Mouse (Mus musculus): Measurements from ENCODE around the gene Rnf114. TPM values are rescaled to one million over a fixed set of nuclear protein-coding genes. Genes with fewer than 3 reads are reported as not detected.
A peak's percentile ranks its signal among the peaks of the same experiment; 100 is the strongest.

Rnf114 gene
- total and polyA plus RNA-seq, 2 experiments: 44.3 to 71.0 TPM

DNA sequence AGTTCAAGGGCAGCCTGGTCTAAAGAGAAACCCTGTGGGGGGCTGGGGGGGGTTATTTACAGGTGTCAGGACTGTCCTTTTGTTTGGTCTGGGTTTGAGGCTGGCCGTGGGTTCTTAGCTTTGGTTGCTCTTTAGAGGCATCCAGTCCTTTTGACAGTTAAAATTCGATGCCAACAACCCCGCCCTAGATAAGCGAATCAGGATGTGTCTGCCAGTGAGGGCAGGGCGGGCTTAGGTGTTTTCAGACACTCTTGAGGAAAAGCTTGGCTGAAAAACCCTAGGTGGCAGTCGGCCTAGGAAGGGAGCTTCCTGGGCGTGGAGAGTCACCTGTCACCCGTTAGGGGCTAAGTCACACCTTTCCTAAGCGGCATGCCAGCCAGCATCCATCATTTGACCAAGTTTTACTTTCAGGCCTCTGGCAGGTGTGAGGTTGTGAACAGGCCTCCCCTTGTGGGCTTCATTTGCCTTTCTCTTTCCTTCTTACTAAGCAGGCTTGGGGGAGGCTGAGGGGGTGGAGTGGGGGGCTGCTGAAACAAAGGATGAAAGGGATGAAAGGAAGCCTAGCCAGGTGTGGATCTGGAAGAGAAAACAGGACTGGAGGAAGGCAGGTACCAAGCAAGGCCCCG is 44.0 kb downstream of the Rnf114 start:
- WGBS: 61% methylated on average over 10 of the region's 10 CpGs
- TF ChIP-seq POLR2A (IDR thresholded peaks at IDR 0.05; ENCODE audit: extremely low read depth, insufficient read depth, low read length): no peak
- no peak for TF ChIP-seq CTCF (IDR thresholded peaks at IDR 0.05; ENCODE audit: low read depth, low read length)

DNA sequence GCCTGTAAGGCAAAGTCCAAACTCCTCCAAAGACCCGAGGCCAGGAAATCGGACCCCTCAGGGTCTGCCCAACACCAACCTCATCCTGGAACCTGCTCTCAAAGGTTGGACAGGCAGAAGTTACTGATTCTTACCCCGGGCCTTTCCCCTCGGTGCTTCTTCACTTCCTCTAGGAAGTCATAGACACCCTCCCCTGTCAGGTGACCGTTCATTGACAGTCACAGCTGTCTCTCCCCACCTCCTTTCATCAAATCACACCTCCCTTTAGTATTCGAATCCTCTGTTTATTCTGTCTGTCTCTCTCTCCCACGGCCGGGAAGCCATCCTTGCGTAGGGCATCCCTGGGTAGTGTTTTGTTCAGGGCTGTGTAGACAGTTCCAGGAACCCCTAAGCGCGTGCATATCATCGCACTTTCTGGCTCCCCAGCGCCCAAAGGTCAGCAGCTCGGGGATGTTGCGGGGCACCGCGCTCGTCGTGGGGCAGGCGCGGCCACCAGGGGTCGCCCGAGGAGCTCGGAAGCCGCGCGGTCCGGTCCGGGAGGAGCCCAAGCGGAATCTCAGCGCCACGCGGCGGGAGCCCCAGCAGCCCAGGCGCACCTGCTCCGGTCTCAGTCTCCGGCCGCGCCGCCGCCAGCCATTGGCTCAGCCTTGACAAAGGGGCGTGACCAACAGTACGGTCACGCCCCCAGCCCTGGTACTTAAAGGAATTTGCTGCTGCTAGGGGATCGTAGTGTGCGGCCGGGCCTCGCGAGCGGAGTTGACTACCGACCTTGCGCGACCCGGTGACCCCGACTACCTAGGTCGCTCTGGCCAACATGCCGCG is 45.2 kb downstream of the Rnf114 start, which contains the start of gene Snai1:
Snai1 (plus strand) TSS at position 720 of the 822 bp plus-strand sequence.
- TF ChIP-seq CTCF (IDR thresholded peaks at IDR 0.05; ENCODE audit: low read depth, low read length) (peak; percentile 82), POLR2A (IDR thresholded peaks at IDR 0.05; ENCODE audit: extremely low read depth, insufficient read depth, low read length) (peak; percentile 91)
- DNase-seq (ENCODE audit: extremely low read depth, low read depth, low spot score): peak; percentile 82
- Histone ChIP-seq H3K36me3 (ENCODE audit: control insufficient read depth, insufficient read depth, low read length) (no peaks in the 10 kb centered on the region), H3K27me3 (ENCODE audit: control insufficient read depth, insufficient read depth, low read length) (no peaks in the 10 kb centered on the region), H3K79me2 (ENCODE audit: control insufficient read depth, insufficient read depth, low read length) (0 out of 2 replicates have a peak, but pooled peaks cover 2% of the 10 kb centered on the region), H3K4me3 (ENCODE audit: insufficient read depth, low read depth, low read length) (peak within 1 kb of the TSS; percentile 80), H3K4me1 (ENCODE audit: control insufficient read depth, insufficient read depth, low read length) (no peaks in the 10 kb centered on the region), H3K9ac (ENCODE audit: low read depth, low read length) (peak within 1 kb of the TSS; percentile 88), H3K27ac (replicated peaks; ENCODE audit: insufficient read depth, low read depth, low read length) (no peak within 1 kb of the TSS)
- WGBS: 1% methylated on average over 58 of the region's 58 CpGs

More for the DNA sequence above, 44.0 kb downstream of the Rnf114 start:
- Histone ChIP-seq H3K79me2 (ENCODE audit: control insufficient read depth, insufficient read depth, low read length) (0 out of 2 replicates have a peak, but pooled peaks cover 2% of the 10 kb centered on the region), H3K27me3 (ENCODE audit: control insufficient read depth, insufficient read depth, low read length) (no peaks in the 10 kb centered on the region), H3K9ac (ENCODE audit: low read depth, low read length) (no peak overlapping the region), H3K36me3 (ENCODE audit: control insufficient read depth, insufficient read depth, low read length) (no peaks in the 10 kb centered on the region), H3K4me1 (ENCODE audit: control insufficient read depth, insufficient read depth, low read length) (no peaks in the 10 kb centered on the region), H3K27ac (replicated peaks; ENCODE audit: insufficient read depth, low read depth, low read length) (no peak overlapping the region), H3K4me3 (ENCODE audit: insufficient read depth, low read depth, low read length) (no peak overlapping the region)
- DNase-seq (ENCODE audit: extremely low read depth, low read depth, low spot score): no peak

DNA sequence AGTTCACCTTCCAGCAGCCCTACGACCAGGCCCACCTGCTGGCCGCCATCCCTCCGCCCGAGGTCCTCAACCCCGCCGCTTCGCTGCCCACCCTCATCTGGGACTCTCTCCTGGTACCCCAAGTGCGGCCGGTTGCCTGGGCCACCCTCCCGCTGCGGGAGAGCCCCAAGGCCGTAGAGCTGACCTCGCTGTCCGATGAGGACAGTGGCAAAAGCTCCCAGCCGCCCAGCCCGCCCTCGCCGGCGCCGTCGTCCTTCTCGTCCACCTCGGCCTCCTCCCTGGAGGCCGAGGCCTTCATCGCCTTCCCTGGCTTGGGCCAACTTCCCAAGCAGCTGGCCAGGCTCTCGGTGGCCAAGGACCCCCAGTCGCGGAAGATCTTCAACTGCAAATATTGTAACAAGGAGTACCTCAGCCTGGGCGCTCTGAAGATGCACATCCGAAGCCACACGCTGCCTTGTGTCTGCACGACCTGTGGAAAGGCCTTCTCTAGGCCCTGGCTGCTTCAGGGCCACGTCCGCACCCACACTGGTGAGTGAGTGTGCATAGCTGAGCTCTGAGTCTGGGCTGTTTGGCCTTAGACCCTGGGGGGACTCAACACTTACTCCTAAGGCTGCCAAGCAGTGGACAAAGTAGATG is 46.3 kb downstream of the Rnf114 start:
- Histone ChIP-seq H3K4me3 (ENCODE audit: insufficient read depth, low read depth, low read length) (peak overlapping the region; percentile 80), H3K27ac (replicated peaks; ENCODE audit: insufficient read depth, low read depth, low read length) (no peak overlapping the region), H3K27me3 (ENCODE audit: control insufficient read depth, insufficient read depth, low read length) (no peaks in the 10 kb centered on the region), H3K36me3 (ENCODE audit: control insufficient read depth, insufficient read depth, low read length) (no peaks in the 10 kb centered on the region), H3K9ac (ENCODE audit: low read depth, low read length) (peak overlapping the region; percentile 14), H3K4me1 (ENCODE audit: control insufficient read depth, insufficient read depth, low read length) (no peaks in the 10 kb centered on the region), H3K79me2 (ENCODE audit: control insufficient read depth, insufficient read depth, low read length) (0 out of 2 replicates have a peak, but pooled peaks cover 2% of the 10 kb centered on the region)
- TF ChIP-seq POLR2A (IDR thresholded peaks at IDR 0.05; ENCODE audit: extremely low read depth, insufficient read depth, low read length) (no peak), CTCF (IDR thresholded peaks at IDR 0.05; ENCODE audit: low read depth, low read length) (no peak)
- no peak for DNase-seq (ENCODE audit: extremely low read depth, low read depth, low spot score)
- 56% methylated on average over 34 of the region's 34 CpGs for WGBS

DNA sequence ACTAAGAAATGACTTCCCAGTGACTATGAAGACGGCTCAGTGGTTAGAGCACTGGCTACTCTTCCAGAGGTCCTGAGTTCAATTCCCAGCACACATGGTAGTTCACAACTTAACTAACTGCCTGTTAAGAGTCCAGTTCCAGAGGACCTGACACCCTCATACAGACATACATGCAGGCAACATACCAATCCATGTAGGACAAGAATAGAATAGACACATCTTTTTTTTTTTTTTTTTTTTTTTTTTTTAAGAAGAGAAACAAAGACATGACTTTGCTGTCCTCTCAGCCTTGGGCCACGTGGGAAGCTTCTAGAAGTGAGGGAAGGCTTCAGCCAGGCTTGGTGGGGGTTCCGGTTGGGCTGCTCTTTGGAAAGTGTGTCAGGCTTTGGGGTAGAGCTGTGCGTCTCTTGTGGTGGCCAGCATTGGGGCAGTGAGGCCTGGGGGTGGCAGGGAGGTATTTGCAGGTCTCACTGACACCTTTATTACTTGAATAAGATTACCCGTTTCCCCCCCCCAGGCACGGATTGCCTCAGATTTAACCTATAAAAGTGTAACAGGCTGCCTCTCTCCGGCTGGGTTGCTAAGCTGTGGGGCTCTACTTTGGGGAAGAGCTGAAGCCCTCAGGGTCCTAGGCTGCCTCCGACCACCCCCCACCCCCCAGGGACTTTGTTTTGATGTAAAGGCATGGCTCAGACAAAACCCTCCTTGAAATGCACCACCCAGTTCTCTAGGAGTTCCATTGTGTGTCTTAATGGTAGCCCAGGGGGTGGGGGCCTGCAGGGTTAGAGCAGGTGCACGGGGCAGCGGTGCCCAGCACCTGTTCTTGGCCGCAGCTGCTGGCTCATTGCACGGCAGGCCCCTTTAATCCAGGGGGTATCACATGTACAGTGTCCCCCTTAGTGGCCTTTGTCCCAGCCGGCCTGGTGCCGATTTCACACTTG is 47.4 kb downstream of the Rnf114 start:
- 0 out of 2 replicates have a peak, but pooled peaks cover 2% of the 10 kb centered on the region for H3K79me2 ChIP-seq (ENCODE audit: control insufficient read depth, insufficient read depth, low read length)
- no peak for DNase-seq (ENCODE audit: extremely low read depth, low read depth, low spot score)
- no peaks in the 10 kb centered on the region for H3K36me3 ChIP-seq (ENCODE audit: control insufficient read depth, insufficient read depth, low read length)
- peak overlapping the region; percentile 80 for H3K4me3 ChIP-seq (ENCODE audit: insufficient read depth, low read depth, low read length)
- no peaks in the 10 kb centered on the region for H3K27me3 ChIP-seq (ENCODE audit: control insufficient read depth, insufficient read depth, low read length)
- peak overlapping the region; percentile 13; the same call in 1 of the 2 replicates for H3K27ac ChIP-seq (replicated peaks; ENCODE audit: insufficient read depth, low read depth, low read length)
- 78% methylated on average over 14 of the region's 14 CpGs for WGBS
- TF ChIP-seq POLR2A (IDR thresholded peaks at IDR 0.05; ENCODE audit: extremely low read depth, insufficient read depth, low read length) (no peak), CTCF (IDR thresholded peaks at IDR 0.05; ENCODE audit: low read depth, low read length) (no peak)
- no peaks in the 10 kb centered on the region for H3K4me1 ChIP-seq (ENCODE audit: control insufficient read depth, insufficient read depth, low read length)
- H3K9ac ChIP-seq (ENCODE audit: low read depth, low read length): peak overlapping the region; percentile 41
